Mouse (Mus musculus) CH12.LX (cell line): ENCODE measurements around the gene Hist1h4n.
"Not testable (repeated sequence)": the region's sequence is repeated elsewhere in the genome, so short reads cannot be mapped to it uniquely, and the experiment has no call there.

Experiments used
- CTCF ChIP-seq, 2 experiments: IDR thresholded peaks in 1 of 2; conservative IDR thresholded peaks in 1 of 2; 2 replicates each; pipeline ENCODE4 v1.5.1; 2011 to 2012; ENCODE audit warnings: low read depth in 2 of 2, low read length in 2 of 2, improper control_type of control experiment in 1 of 2, inconsistent platforms in 1 of 2, mild to moderate bottlenecking in 1 of 2, moderate library complexity in 1 of 2
- NRF1 ChIP-seq: IDR thresholded peaks from 2 replicates; pipeline ENCODE4 v1.6.1; 2014; ENCODE audit warnings: low read depth, mild to moderate bottlenecking, inconsistent platforms, low read length, improper control_type of control experiment, moderate library complexity

GRCm38 (mm10) chr13:21833461-21833860, 1.5 kb upstream of the Hist1h4n start, which contains the start of the genes Hist1h2ap and Hist1h2br:
- not testable (repeated sequence) for TF ChIP-seq CTCF (conservative IDR thresholded peaks at IDR 0.05 in 1 of 2, IDR thresholded peaks at IDR 0.05 in 1 of 2; ENCODE audit: low read depth in 2 of 2, low read length in 2 of 2); NRF1
